Mouse (Mus musculus): ENCODE measurements around the gene Tdrd6. TPM values are rescaled to one million over a fixed set of nuclear protein-coding genes. Genes with fewer than 3 reads are reported as not detected.

The Tdrd6 gene
- polyA plus RNA-seq, 1 experiment = not detected

Other genes starting within 250 kb of the Tdrd6 start
- gene Mep1a, start 127.5 kb downstream of the Tdrd6 start, polyA plus RNA-seq (2012; rRNA removed) = 215 and 313 TPM in 2 replicates
- 0.17 and 0.19 TPM in 2 replicates for gene Ankrd66, start 86.7 kb downstream of the Tdrd6 start, polyA plus RNA-seq (2012; rRNA removed)
- 9.4 and 18.8 TPM in 2 replicates for gene Pla2g7, start 62.2 kb downstream of the Tdrd6 start, polyA plus RNA-seq (2012; rRNA removed)
- 0.97 and 1.0 TPM in 2 replicates for gene Slc25a27, start 36.9 kb upstream of the Tdrd6 start, polyA plus RNA-seq (2012; rRNA removed)
- gene Cyp39a1, start 37.1 kb upstream of the Tdrd6 start, polyA plus RNA-seq (2012; rRNA removed) = 2.2 and 2.6 TPM in 2 replicates
- 0.72 and 1.6 TPM in 2 replicates for gene Rcan2, start 171.1 kb upstream of the Tdrd6 start, polyA plus RNA-seq (2012; rRNA removed)